Mouse (Mus musculus): ENCODE results near the gene L3hypdh. TPM values are rescaled to one million over a fixed set of nuclear protein-coding genes. Genes with fewer than 3 reads are reported as not detected.

The L3hypdh gene
- polyA plus RNA-seq, 1 experiment from 2014 or later, result 31.2 TPM

- Histone ChIP-seq H3K27me3 (ENCODE audit: insufficient read depth, low read length) (no peaks in the 10 kb centered on the region), H3K4me3 (ENCODE audit: low read length) (peak overlapping the region; percentile 83), H3K4me2 (replicated peaks; ENCODE audit: low read depth, low read length) (peak overlapping the region; percentile 81), H3K9me3 (ENCODE audit: low read length) (no peaks in the 10 kb centered on the region), H3K4me1 (ENCODE audit: insufficient read depth, low read length) (peaks cover 34% of the 10 kb centered on the region), H3K36me3 (ENCODE audit: insufficient read depth, low read length) (peaks cover 7% of the 10 kb centered on the region), H3K9ac (replicated peaks; ENCODE audit: low read length) (peak overlapping the region; percentile 85), H3K27ac (ENCODE audit: low read length) (peak overlapping the region; percentile 96)
- no peak; the same call in 1 of the 2 replicates for ATAC-seq (ENCODE audit: low FRiP score, low TSS enrichment)
- WGBS, result 1% methylated on average over 18 of the region's 18 CpGs
Measured at GRCm38 (mm10) chr12:72086166-72086825, 1.1 kb upstream of the L3hypdh start.

GRCm38 (mm10) chr12:72085024-72085328 lies 263 bp downstream of the L3hypdh start:
- 0% methylated on average over 31 of the region's 31 CpGs for WGBS
- peak; percentile 50 for ATAC-seq (ENCODE audit: low FRiP score, low TSS enrichment)
- peak overlapping the region; percentile 81 for H3K9ac ChIP-seq (replicated peaks; ENCODE audit: low read length)

GRCm38 (mm10) chr12:72084261-72085023 lies 797 bp downstream of the L3hypdh start:
- Histone ChIP-seq H3K9me3 (ENCODE audit: low read length) (no peaks in the 10 kb centered on the region), H3K27ac (ENCODE audit: low read length) (peak overlapping the region; percentile 91), H3K36me3 (ENCODE audit: insufficient read depth, low read length) (no peaks in the 10 kb centered on the region), H3K4me1 (ENCODE audit: insufficient read depth, low read length) (peaks cover 34% of the 10 kb centered on the region), H3K9ac (replicated peaks; ENCODE audit: low read length) (peak overlapping the region; percentile 81), H3K4me3 (ENCODE audit: low read length) (peak overlapping the region; percentile 83), H3K4me2 (replicated peaks; ENCODE audit: low read depth, low read length) (peak overlapping the region; percentile 86), H3K27me3 (ENCODE audit: insufficient read depth, low read length) (no peaks in the 10 kb centered on the region)
- ATAC-seq (ENCODE audit: low FRiP score, low TSS enrichment), result peak; percentile 10
- 4% methylated on average over 45 of the region's 46 CpGs for WGBS

More at GRCm38 (mm10) chr12:72085024-72085328, 263 bp downstream of the L3hypdh start:
- Histone ChIP-seq H3K36me3 (ENCODE audit: insufficient read depth, low read length) (no peaks in the 10 kb centered on the region; the same call in 1 of the 2 replicates), H3K4me2 (replicated peaks; ENCODE audit: low read depth, low read length) (peak overlapping the region; percentile 86), H3K27ac (ENCODE audit: low read length) (peak overlapping the region; percentile 91), H3K27me3 (ENCODE audit: insufficient read depth, low read length) (no peaks in the 10 kb centered on the region), H3K4me3 (ENCODE audit: low read length) (peak overlapping the region; percentile 83), H3K9me3 (ENCODE audit: low read length) (no peaks in the 10 kb centered on the region), H3K4me1 (ENCODE audit: insufficient read depth, low read length) (peaks cover 34% of the 10 kb centered on the region)

- Histone ChIP-seq H3K27ac (ENCODE audit: low read length) (no peak overlapping the region), H3K27me3 (ENCODE audit: insufficient read depth, low read length) (no peaks in the 10 kb centered on the region), H3K9ac (replicated peaks; ENCODE audit: low read length) (no peak overlapping the region), H3K36me3 (ENCODE audit: insufficient read depth, low read length) (no peaks in the 10 kb centered on the region), H3K4me3 (ENCODE audit: low read length) (no peak overlapping the region), H3K9me3 (ENCODE audit: low read length) (no peaks in the 10 kb centered on the region), H3K4me1 (ENCODE audit: insufficient read depth, low read length) (peaks cover 34% of the 10 kb centered on the region), H3K4me2 (replicated peaks; ENCODE audit: low read depth, low read length) (no peak overlapping the region)
- ATAC-seq (ENCODE audit: low FRiP score, low TSS enrichment), result no peak
- 83% methylated on average over 9 of the region's 9 CpGs for WGBS
Measured at GRCm38 (mm10) chr12:72083265-72083664, 2.0 kb downstream of the L3hypdh start.

GRCm38 (mm10) chr12:72082370-72082769 lies 2.9 kb downstream of the L3hypdh start:
- ATAC-seq (ENCODE audit: low FRiP score, low TSS enrichment), result no peak
- Histone ChIP-seq H3K4me3 (ENCODE audit: low read length) (peak overlapping the region; percentile 25), H3K4me1 (ENCODE audit: insufficient read depth, low read length) (peaks cover 27% of the 10 kb centered on the region), H3K36me3 (ENCODE audit: insufficient read depth, low read length) (no peaks in the 10 kb centered on the region), H3K9ac (replicated peaks; ENCODE audit: low read length) (peak overlapping the region; percentile 52), H3K27ac (ENCODE audit: low read length) (no peak overlapping the region), H3K9me3 (ENCODE audit: low read length) (no peaks in the 10 kb centered on the region), H3K27me3 (ENCODE audit: insufficient read depth, low read length) (no peaks in the 10 kb centered on the region), H3K4me2 (replicated peaks; ENCODE audit: low read depth, low read length) (peak overlapping the region; percentile 53)
- 11% methylated on average over 18 of the region's 18 CpGs for WGBS

- ATAC-seq (ENCODE audit: low FRiP score, low TSS enrichment), result no peak
- Histone ChIP-seq H3K9ac (replicated peaks; ENCODE audit: low read length) (no peak overlapping the region; the same call in 1 of the 2 replicates), H3K4me1 (ENCODE audit: insufficient read depth, low read length) (peaks cover 24% of the 10 kb centered on the region), H3K4me3 (ENCODE audit: low read length) (peak overlapping the region; percentile 25), H3K27ac (ENCODE audit: low read length) (no peak overlapping the region), H3K36me3 (ENCODE audit: insufficient read depth, low read length) (no peaks in the 10 kb centered on the region), H3K9me3 (ENCODE audit: low read length) (no peaks in the 10 kb centered on the region), H3K4me2 (replicated peaks; ENCODE audit: low read depth, low read length) (peak overlapping the region; percentile 53), H3K27me3 (ENCODE audit: insufficient read depth, low read length) (no peaks in the 10 kb centered on the region)
- 73% methylated on average over 3 of the region's 3 CpGs for WGBS
Measured at GRCm38 (mm10) chr12:72081961-72082360, 3.3 kb downstream of the L3hypdh start.

GRCm38 (mm10) chr12:72078248-72078647 lies 7.0 kb downstream of the L3hypdh start:
- no peak overlapping the region for H3K4me3 ChIP-seq (ENCODE audit: low read length)
- no peak overlapping the region for H3K4me2 ChIP-seq (replicated peaks; ENCODE audit: low read depth, low read length)
- H3K36me3 ChIP-seq (ENCODE audit: insufficient read depth, low read length), result peaks cover 12% of the 10 kb centered on the region; the same call in 1 of the 2 replicates
- H3K27me3 ChIP-seq (ENCODE audit: insufficient read depth, low read length), result no peaks in the 10 kb centered on the region
- no peak overlapping the region for H3K9ac ChIP-seq (replicated peaks; ENCODE audit: low read length)
- 78% methylated on average over 3 of the region's 3 CpGs for WGBS
- peak; percentile 44; the same call in 1 of the 2 replicates for ATAC-seq (ENCODE audit: low FRiP score, low TSS enrichment)
- peaks cover 11% of the 10 kb centered on the region; the same call in 1 of the 2 replicates for H3K4me1 ChIP-seq (ENCODE audit: insufficient read depth, low read length)
- no peaks in the 10 kb centered on the region for H3K9me3 ChIP-seq (ENCODE audit: low read length)
- no peak overlapping the region for H3K27ac ChIP-seq (ENCODE audit: low read length)

- Histone ChIP-seq H3K4me3 (ENCODE audit: low read length) (peak within 1 kb of the TSS; percentile 67), H3K9me3 (ENCODE audit: low read length) (no peaks in the 10 kb centered on the region), H3K36me3 (ENCODE audit: insufficient read depth, low read length) (peaks cover 12% of the 10 kb centered on the region; the same call in 1 of the 2 replicates), H3K4me1 (ENCODE audit: insufficient read depth, low read length) (peaks cover 11% of the 10 kb centered on the region), H3K4me2 (replicated peaks; ENCODE audit: low read depth, low read length) (peak within 1 kb of the TSS; percentile 86), H3K9ac (replicated peaks; ENCODE audit: low read length) (peak within 1 kb of the TSS; percentile 67), H3K27me3 (ENCODE audit: insufficient read depth, low read length) (peaks cover 25% of the 10 kb centered on the region), H3K27ac (ENCODE audit: low read length) (no peak within 1 kb of the TSS)
- under 1% methylated on average over 94 of the region's 94 CpGs for WGBS
- peak; percentile 90 for ATAC-seq (ENCODE audit: low FRiP score, low TSS enrichment)
Measured at GRCm38 (mm10) chr12:72070327-72071269, 14.6 kb downstream of the L3hypdh start, which contains the start of gene Gpr135. TSS of gene Gpr135 (minus strand) at chr12:72071125.

- Histone ChIP-seq H3K4me3 (ENCODE audit: low read length) (peak overlapping the region; percentile 67), H3K4me1 (ENCODE audit: insufficient read depth, low read length) (peaks cover 11% of the 10 kb centered on the region), H3K27ac (ENCODE audit: low read length) (no peak overlapping the region), H3K9ac (replicated peaks; ENCODE audit: low read length) (peak overlapping the region; percentile 54), H3K36me3 (ENCODE audit: insufficient read depth, low read length) (peaks cover 7% of the 10 kb centered on the region; the same call in 1 of the 2 replicates), H3K4me2 (replicated peaks; ENCODE audit: low read depth, low read length) (peak overlapping the region; percentile 86), H3K9me3 (ENCODE audit: low read length) (no peaks in the 10 kb centered on the region), H3K27me3 (ENCODE audit: insufficient read depth, low read length) (peaks cover 25% of the 10 kb centered on the region)
- peak; percentile 81 for ATAC-seq (ENCODE audit: low FRiP score, low TSS enrichment)
- WGBS, result 6% methylated on average over 40 of the region's 40 CpGs
Measured at GRCm38 (mm10) chr12:72069626-72070326, 15.5 kb downstream of the L3hypdh start.
